Mouse (Mus musculus) intestine, postnatal 0 days (tissue): ENCODE results near the gene Jkamp. TPM values are rescaled to one million over a fixed set of nuclear protein-coding genes. Genes with fewer than 3 reads are reported as not detected.

ENCODE experiments used
- ATAC-seq: fragments of 200-750 bp; cut with Nextera tagmentation; 2 replicates; pipeline ENCODE4 v1.8.0; 2017; ENCODE audit warnings: mild to moderate bottlenecking, moderate TSS enrichment, moderate library complexity
- H3K27ac ChIP-seq: fragments of 300-500 bp; sonication (generic); 2 replicates; pipeline ENCODE4 v1.5.1; 2014; ENCODE audit warnings: mild to moderate bottlenecking, low read depth, low read length, moderate library complexity
- H3K27me3 ChIP-seq: fragments of 300-500 bp; sonication (generic); replicated peaks from 2 replicates; pipeline ENCODE4 v1.6.1; 2014; ENCODE audit warnings: low read length, mixed read lengths; ENCODE audit not compliant: control insufficient read depth, insufficient read depth
- H3K36me3 ChIP-seq: fragments of 300-500 bp; sonication (generic); 2 replicates; pipeline ENCODE4 v1.6.1; 2014; ENCODE audit warnings: mild to moderate bottlenecking, moderate library complexity; ENCODE audit not compliant: control insufficient read depth, insufficient read depth
- H3K4me1 ChIP-seq: fragments of 300-500 bp; sonication (generic); replicated peaks from 2 replicates; pipeline ENCODE4 v1.6.1; 2014; ENCODE audit warnings: antibody characterized with exemption, low read length, mixed read lengths; ENCODE audit not compliant: control insufficient read depth, insufficient read depth
- H3K4me2 ChIP-seq: fragments of 300-500 bp; sonication (generic); replicated peaks from 2 replicates; pipeline ENCODE4 v1.6.1; 2014; ENCODE audit warnings: low read depth, mild to moderate bottlenecking, moderate library complexity
- H3K4me3 ChIP-seq: fragments of 300-500 bp; sonication (generic); 2 replicates; pipeline ENCODE4 v1.5.1; 2014; ENCODE audit warnings: low read depth, low read length
- H3K9ac ChIP-seq: fragments of 300-500 bp; sonication (generic); 2 replicates; pipeline ENCODE4 v1.6.1; 2014; ENCODE audit warnings: mild to moderate bottlenecking, low read depth, low read length
- H3K9me3 ChIP-seq: fragments of 300-500 bp; sonication (generic); 2 replicates; pipeline ENCODE4 v1.6.1; 2016; ENCODE audit warnings: mixed run types; ENCODE audit not compliant: control insufficient read depth
- CTCF ChIP-seq: sonication (generic); IDR thresholded peaks from 2 replicates; pipeline ENCODE4 v1.5.1; 2016; ENCODE audit warnings: low read depth, mild to moderate bottlenecking, control low read depth, antibody characterized with exemption, moderate library complexity
- WGBS: fragments of 180-500 bp; shearing (Covaris S2); extraction: QIAGEN DNeasy Blood & Tissue Kit; methylation state at CpG from one replicate; pipeline ENCODE4 v1.1.7; 2014; 5-methylcytosine and 5-hydroxymethylcytosine counted together
- polyA plus RNA-seq: library from polyadenylated mRNA; unstranded; fragments of >200 nt; fragmentation: Nextera tagmentation; extraction: Ambion mirVana; gene quantifications from 2 replicates; pipeline ENCODE4 v1.2.1, GENCODE M21; 2015

Jkamp gene
- polyA plus RNA-seq, 1 experiment from 2014 or later = 41.3 TPM

DNA sequence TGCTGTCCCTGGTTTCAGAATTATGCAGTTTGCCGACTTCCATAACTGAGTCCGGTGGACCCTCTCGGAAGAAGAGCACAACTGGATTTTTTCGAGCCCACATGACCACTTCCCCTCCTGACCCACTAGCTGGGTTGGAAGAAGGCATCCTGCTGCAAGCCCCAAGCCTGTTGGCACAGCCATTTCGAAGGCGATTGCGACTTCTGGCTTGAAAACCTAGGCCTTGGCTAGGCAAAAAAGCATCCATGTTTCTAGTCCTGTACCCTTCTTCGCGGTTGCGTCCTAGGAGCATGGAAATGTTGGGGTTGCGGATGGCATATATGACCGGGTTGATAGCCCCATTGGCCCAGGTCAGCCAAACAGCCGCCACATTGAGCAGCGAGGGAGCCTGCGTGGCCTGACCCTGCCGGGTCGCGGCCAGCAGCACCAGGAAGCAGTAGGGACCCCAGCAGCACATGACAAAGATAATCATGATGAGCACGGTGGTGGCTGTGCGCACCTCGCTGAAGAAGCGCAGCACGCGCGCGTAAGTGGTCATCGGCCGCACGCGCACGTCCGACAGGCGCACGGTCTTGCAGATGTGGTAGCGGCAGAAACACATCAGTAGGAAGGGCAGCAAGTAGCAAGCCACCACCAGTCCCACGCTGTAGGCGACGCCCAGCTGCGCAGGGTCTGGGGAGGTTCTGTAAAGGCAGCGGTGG lies 15.6 kb upstream of the Jkamp start:
- Histone ChIP-seq H3K4me3 (peak overlapping the region; percentile 55), H3K36me3 (peaks cover 3% of the 10 kb centered on the region; the same call in 1 of the 2 replicates), H3K27ac (no peak overlapping the region), H3K9ac (no peak overlapping the region), H3K4me2 (peak overlapping the region; percentile 97), H3K4me1 (no peaks in the 10 kb centered on the region), H3K27me3 (peaks cover 20% of the 10 kb centered on the region), H3K9me3 (no peaks in the 10 kb centered on the region)
- peak; percentile 53 for ATAC-seq
- TF ChIP-seq CTCF = no peak
- 10% methylated on average over 40 of the region's 40 CpGs for WGBS

DNA sequence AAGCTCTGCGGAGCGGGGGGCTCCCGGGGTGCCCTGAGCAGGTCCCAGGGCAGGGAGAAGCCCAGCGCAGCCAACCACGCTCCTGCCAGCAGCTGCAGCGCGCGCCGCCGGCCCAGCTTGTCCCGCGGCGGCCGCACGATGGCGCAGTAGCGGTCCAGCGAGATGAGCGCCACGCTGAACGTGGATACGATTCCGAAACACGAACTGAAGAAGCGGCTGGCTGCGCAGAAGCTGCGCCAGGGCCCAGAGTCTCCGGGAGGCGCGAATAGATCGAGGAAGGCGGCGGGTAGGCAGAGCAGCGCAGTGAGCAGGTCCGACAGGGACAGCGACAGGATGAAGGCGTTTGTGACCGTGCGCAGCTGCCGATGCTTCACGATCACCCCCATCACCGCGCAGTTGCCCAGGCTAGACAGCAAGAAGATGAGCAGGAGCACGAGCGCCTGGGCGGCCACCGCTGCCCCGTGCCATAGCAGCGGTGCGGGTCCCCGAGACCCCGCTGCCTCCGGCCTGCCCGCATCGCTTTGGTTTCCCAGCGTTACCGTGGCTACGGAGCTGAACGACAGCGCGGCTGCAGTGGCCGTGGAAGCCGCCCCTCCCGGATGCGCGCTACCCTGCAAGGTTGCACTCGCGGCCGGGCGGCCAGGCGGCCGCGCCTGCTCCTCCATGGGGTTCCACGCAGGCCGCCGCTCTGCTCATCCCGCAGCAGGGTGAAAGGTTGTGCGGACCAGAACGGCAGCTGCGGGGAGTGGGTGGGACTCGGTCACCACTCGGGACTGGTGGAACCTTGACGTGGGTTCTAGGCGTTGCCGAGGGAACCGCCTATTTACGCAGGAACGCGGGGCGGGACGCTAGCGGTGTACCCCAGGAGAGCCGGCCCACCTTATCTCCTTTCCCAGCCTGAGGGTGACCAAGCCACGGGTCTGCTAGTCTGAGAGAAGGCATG lies 14.8 kb upstream of the Jkamp start, which contains the start of gene Gpr135:
Gene Gpr135 (minus strand): TSS at position 799 of the 943 bp plus-strand sequence.
- Histone ChIP-seq H3K4me1 (no peaks in the 10 kb centered on the region), H3K9ac (peak within 1 kb of the TSS; percentile 35; the same call in 1 of the 2 replicates), H3K27ac (no peak within 1 kb of the TSS), H3K36me3 (peaks cover 3% of the 10 kb centered on the region; the same call in 1 of the 2 replicates), H3K27me3 (peaks cover 20% of the 10 kb centered on the region), H3K4me2 (peak within 1 kb of the TSS; percentile 97), H3K9me3 (no peaks in the 10 kb centered on the region), H3K4me3 (peak within 1 kb of the TSS; percentile 55)
- peak; percentile 72 for ATAC-seq
- TF ChIP-seq CTCF = peak; percentile 94
- WGBS = under 1% methylated on average over 89 of the region's 94 CpGs

DNA sequence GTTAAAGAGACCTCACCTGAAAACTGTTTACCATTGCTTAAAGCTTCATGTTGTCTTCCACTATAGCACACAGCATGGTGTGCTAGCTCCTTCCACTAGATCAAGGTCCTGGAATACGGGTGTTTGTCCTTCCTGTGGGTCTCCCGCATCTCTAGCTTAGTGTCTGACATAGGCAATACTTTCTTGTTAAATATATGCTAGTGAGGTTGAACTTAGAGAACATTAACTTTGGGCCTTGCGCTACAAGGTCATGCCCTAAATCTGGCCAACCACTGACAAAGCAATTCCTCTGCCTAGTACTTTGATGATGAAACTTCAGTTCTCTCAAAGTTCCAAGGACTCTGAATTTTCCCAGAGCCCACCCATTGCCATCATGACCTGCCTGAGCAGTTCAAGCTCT lies 7.1 kb upstream of the Jkamp start:
- ATAC-seq = no peak
- TF ChIP-seq CTCF = no peak
- Histone ChIP-seq H3K27me3 (no peaks in the 10 kb centered on the region), H3K9ac (no peak overlapping the region), H3K4me3 (no peak overlapping the region), H3K9me3 (no peaks in the 10 kb centered on the region), H3K27ac (no peak overlapping the region), H3K4me1 (no peaks in the 10 kb centered on the region), H3K4me2 (no peak overlapping the region), H3K36me3 (peaks cover 7% of the 10 kb centered on the region; the same call in 1 of the 2 replicates)
- WGBS = 91% methylated on average over 3 of the region's 3 CpGs

DNA sequence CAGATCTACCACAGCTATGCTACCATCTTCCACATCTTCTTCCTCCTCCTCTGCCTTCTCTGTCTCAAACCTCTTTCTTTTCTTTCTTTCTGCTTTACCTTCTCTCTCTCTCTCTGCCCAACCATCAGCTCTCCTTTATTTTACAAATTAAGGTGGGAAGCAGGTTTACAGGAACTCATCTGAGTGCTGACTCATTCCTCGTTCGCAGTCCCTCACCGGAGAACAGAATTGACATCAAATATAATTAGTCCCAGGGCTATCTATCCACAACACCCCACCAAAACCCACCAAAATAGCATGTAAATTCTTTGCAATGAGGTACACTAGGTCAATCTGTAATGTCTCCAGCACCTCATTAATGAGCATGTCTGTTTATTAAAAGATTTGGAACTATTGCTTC lies 3.4 kb upstream of the Jkamp start:
- H3K9me3 ChIP-seq = no peaks in the 10 kb centered on the region
- peak overlapping the region; percentile 62 for H3K4me2 ChIP-seq
- H3K4me1 ChIP-seq = 0 out of 2 replicates have a peak, but pooled peaks cover 3% of the 10 kb centered on the region
- no peak overlapping the region for H3K27ac ChIP-seq
- WGBS = 75% methylated on average over 3 of the region's 3 CpGs
- H3K36me3 ChIP-seq = peaks cover 1% of the 10 kb centered on the region; the same call in 1 of the 2 replicates
- H3K27me3 ChIP-seq = no peaks in the 10 kb centered on the region
- H3K9ac ChIP-seq = no peak overlapping the region
- peak overlapping the region; percentile 25; the same call in 1 of the 2 replicates for H3K4me3 ChIP-seq
- no peak for ATAC-seq
- TF ChIP-seq CTCF = no peak

DNA sequence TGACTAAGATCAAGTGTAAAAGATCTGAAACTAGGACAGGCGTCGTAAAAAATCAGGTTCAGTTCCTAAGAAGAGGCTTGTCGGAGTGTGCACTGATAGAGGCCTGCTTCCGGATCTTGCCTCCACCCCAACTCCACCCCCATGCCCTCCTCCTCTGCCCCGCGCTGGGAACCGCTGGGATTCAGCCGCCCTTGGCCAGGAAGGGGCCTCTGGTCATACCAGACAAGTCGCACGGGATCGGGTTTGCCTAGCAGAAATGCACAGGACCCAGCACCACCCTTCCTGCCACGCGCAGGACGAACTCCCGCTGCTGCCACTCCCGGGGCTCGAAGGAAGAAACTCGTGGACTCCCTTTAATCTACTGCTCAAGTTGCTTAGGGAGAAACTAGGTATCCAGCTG lies 3.0 kb upstream of the Jkamp start:
- 18% methylated on average over 18 of the region's 18 CpGs for WGBS
- peak overlapping the region; percentile 11; the same call in 1 of the 2 replicates for H3K27ac ChIP-seq

DNA sequence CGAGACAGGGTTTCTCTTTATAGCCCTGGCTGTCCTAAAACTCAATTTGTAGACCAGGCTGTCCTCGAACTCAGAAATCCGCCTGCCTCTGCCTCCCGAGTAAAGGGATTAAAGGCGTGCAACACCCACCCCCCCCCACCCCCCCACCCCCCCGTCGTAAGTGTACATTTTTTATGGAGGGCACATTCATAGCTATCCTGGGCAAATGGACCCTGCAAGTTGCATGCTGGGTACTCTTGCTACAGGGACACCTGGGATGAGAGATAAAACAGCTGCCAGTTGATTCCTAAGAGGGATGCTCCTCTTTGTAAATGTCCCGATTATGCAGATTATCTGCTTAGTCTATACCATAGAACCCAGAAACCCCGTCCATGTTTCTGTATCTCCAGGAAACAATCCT lies 2.1 kb upstream of the Jkamp start:
- Histone ChIP-seq H3K4me3 (no peak overlapping the region), H3K4me1 (0 out of 2 replicates have a peak, but pooled peaks cover 4% of the 10 kb centered on the region), H3K9ac (no peak overlapping the region), H3K9me3 (no peaks in the 10 kb centered on the region), H3K27me3 (no peaks in the 10 kb centered on the region), H3K36me3 (no peaks in the 10 kb centered on the region), H3K4me2 (no peak overlapping the region), H3K27ac (no peak overlapping the region)
- no peak for TF ChIP-seq CTCF
- 82% methylated on average over 8 of the region's 9 CpGs for WGBS
- ATAC-seq = no peak

More for the DNA sequence above, 3.0 kb upstream of the Jkamp start:
- TF ChIP-seq CTCF = no peak
- H3K9me3 ChIP-seq = no peaks in the 10 kb centered on the region
- peak overlapping the region; percentile 62 for H3K4me2 ChIP-seq
- no peaks in the 10 kb centered on the region for H3K36me3 ChIP-seq
- peak overlapping the region; percentile 25 for H3K4me3 ChIP-seq
- ATAC-seq = no peak
- no peaks in the 10 kb centered on the region for H3K27me3 ChIP-seq
- 0 out of 2 replicates have a peak, but pooled peaks cover 4% of the 10 kb centered on the region for H3K4me1 ChIP-seq
- 0 out of 2 replicates have a peak overlapping the region, but pooled peaks have one; percentile 7 for H3K9ac ChIP-seq
